Mouse (Mus musculus) midbrain, embryonic 15.5 days (tissue): ENCODE data around the gene Klhl42. TPM values are rescaled to one million over a fixed set of nuclear protein-coding genes. Genes with fewer than 3 reads are reported as not detected.

Experiments used
- ATAC-seq: fragments of 200-750 bp; cut with Nextera tagmentation; replicated peaks from 2 replicates; pipeline ENCODE4 v1.8.0; 2017; ENCODE audit warnings: moderate TSS enrichment
- H3K27ac ChIP-seq: fragments of 300-500 bp; sonication (generic); 2 replicates; pipeline ENCODE4 v1.5.1; 2015; ENCODE audit warnings: mild to moderate bottlenecking, inconsistent platforms
- H3K27me3 ChIP-seq: fragments of 300-500 bp; sonication (generic); replicated peaks from 2 replicates; pipeline ENCODE4 v1.6.1; 2015; ENCODE audit warnings: inconsistent platforms
- H3K36me3 ChIP-seq: fragments of 300-500 bp; sonication (generic); replicated peaks from 2 replicates; pipeline ENCODE4 v1.6.1; 2015; ENCODE audit warnings: inconsistent platforms
- H3K4me1 ChIP-seq: fragments of 300-500 bp; sonication (generic); 2 replicates; pipeline ENCODE4 v1.6.1; 2015; ENCODE audit warnings: inconsistent platforms
- H3K4me2 ChIP-seq: fragments of 300-500 bp; sonication (generic); 2 replicates; pipeline ENCODE4 v1.6.1; 2015; ENCODE audit warnings: inconsistent platforms, mild to moderate bottlenecking, moderate library complexity
- H3K4me3 ChIP-seq: fragments of 300-500 bp; sonication (generic); 2 replicates; pipeline ENCODE4 v1.5.1; 2015; ENCODE audit warnings: mild to moderate bottlenecking, inconsistent platforms
- H3K9ac ChIP-seq: fragments of 300-500 bp; sonication (generic); 2 replicates; pipeline ENCODE4 v1.6.1; 2015; ENCODE audit warnings: mild to moderate bottlenecking, inconsistent platforms
- H3K9me3 ChIP-seq: fragments of 300-500 bp; sonication (generic); 2 replicates; pipeline ENCODE4 v1.6.1; 2016; ENCODE audit warnings: inconsistent platforms
- WGBS: fragments of 180-500 bp; shearing (Covaris S2); methylation state at CpG from one replicate; pipeline ENCODE4 v1.1.7; 2015; ENCODE audit warnings: mixed read lengths; 5-methylcytosine and 5-hydroxymethylcytosine counted together
- polyA plus RNA-seq: library from polyadenylated mRNA; unstranded; fragments of >200 nt; fragmentation: Nextera tagmentation; extraction: Ambion mirVana; gene quantifications from 2 replicates; pipeline ENCODE4 v1.2.1, GENCODE M21; 2015

The Klhl42 gene
- polyA plus RNA-seq, 1 experiment from 2014 or later = 7.5 TPM

- Histone ChIP-seq H3K27ac (no peak overlapping the region), H3K4me1 (no peaks in the 10 kb centered on the region), H3K27me3 (no peaks in the 10 kb centered on the region), H3K9me3 (no peaks in the 10 kb centered on the region), H3K4me3 (no peak overlapping the region), H3K9ac (no peak overlapping the region), H3K36me3 (no peaks in the 10 kb centered on the region), H3K4me2 (no peak overlapping the region)
- ATAC-seq = no peak
- WGBS = 88% methylated on average over 3 of the region's 3 CpGs
These were observed 27.0 kb downstream of the Klhl42 start for GRCm38 (mm10) chr6:147118190-147118589.

- H3K36me3 ChIP-seq = no peaks in the 10 kb centered on the region
- H3K27ac ChIP-seq = no peak overlapping the region
- ATAC-seq = no peak
- H3K27me3 ChIP-seq = no peaks in the 10 kb centered on the region
- no peaks in the 10 kb centered on the region for H3K9me3 ChIP-seq
- H3K4me3 ChIP-seq = no peak overlapping the region
- no peaks in the 10 kb centered on the region for H3K4me1 ChIP-seq
- 57% methylated on average over 6 of the region's 6 CpGs for WGBS
- H3K4me2 ChIP-seq = no peak overlapping the region
- H3K9ac ChIP-seq = no peak overlapping the region
These were observed 30.1 kb downstream of the Klhl42 start for GRCm38 (mm10) chr6:147121320-147121719.

GRCm38 (mm10) chr6:147127239-147127638 is 36.1 kb downstream of the Klhl42 start:
- Histone ChIP-seq H3K9me3 (0 out of 2 replicates have a peak, but pooled peaks cover 3% of the 10 kb centered on the region), H3K4me3 (no peak overlapping the region), H3K9ac (no peak overlapping the region), H3K36me3 (no peaks in the 10 kb centered on the region), H3K4me1 (no peaks in the 10 kb centered on the region), H3K27ac (no peak overlapping the region), H3K4me2 (no peak overlapping the region), H3K27me3 (no peaks in the 10 kb centered on the region)
- 88% methylated on average over 10 of the region's 10 CpGs for WGBS
- ATAC-seq = no peak

- Histone ChIP-seq H3K4me2 (no peak overlapping the region), H3K27me3 (no peaks in the 10 kb centered on the region), H3K27ac (no peak overlapping the region), H3K9me3 (no peaks in the 10 kb centered on the region), H3K4me1 (no peaks in the 10 kb centered on the region), H3K9ac (no peak overlapping the region), H3K36me3 (no peaks in the 10 kb centered on the region), H3K4me3 (no peak overlapping the region)
- no peak for ATAC-seq
- 85% methylated on average over 3 of the region's 3 CpGs for WGBS
These were observed 47.1 kb downstream of the Klhl42 start for GRCm38 (mm10) chr6:147138260-147138659.

GRCm38 (mm10) chr6:147140600-147141154 is 49.5 kb downstream of the Klhl42 start:
- no peak overlapping the region for H3K27ac ChIP-seq
- no peak for ATAC-seq
- H3K36me3 ChIP-seq = no peaks in the 10 kb centered on the region
- no peak overlapping the region for H3K4me2 ChIP-seq
- 94% methylated on average over 7 of the region's 7 CpGs for WGBS
- H3K9ac ChIP-seq = no peak overlapping the region
- H3K9me3 ChIP-seq = no peaks in the 10 kb centered on the region
- H3K27me3 ChIP-seq = no peaks in the 10 kb centered on the region
- H3K4me3 ChIP-seq = no peak overlapping the region
- H3K4me1 ChIP-seq = no peaks in the 10 kb centered on the region

GRCm38 (mm10) chr6:147144664-147145063 is 53.5 kb downstream of the Klhl42 start:
- no peak overlapping the region for H3K4me3 ChIP-seq
- H3K9ac ChIP-seq = no peak overlapping the region
- no peak overlapping the region for H3K27ac ChIP-seq
- H3K36me3 ChIP-seq = no peaks in the 10 kb centered on the region
- H3K27me3 ChIP-seq = no peaks in the 10 kb centered on the region
- H3K4me2 ChIP-seq = no peak overlapping the region
- no peaks in the 10 kb centered on the region for H3K9me3 ChIP-seq
- WGBS = 95% methylated on average over 5 of the region's 5 CpGs
- H3K4me1 ChIP-seq = no peaks in the 10 kb centered on the region
- no peak for ATAC-seq

- no peaks in the 10 kb centered on the region for H3K36me3 ChIP-seq
- no peaks in the 10 kb centered on the region for H3K4me1 ChIP-seq
- H3K9me3 ChIP-seq = no peaks in the 10 kb centered on the region
- H3K27me3 ChIP-seq = no peaks in the 10 kb centered on the region
- H3K27ac ChIP-seq = no peak overlapping the region
- no peak overlapping the region for H3K4me3 ChIP-seq
- 11% methylated on average over 2 of the region's 2 CpGs for WGBS
- peak; percentile 90 for ATAC-seq
- H3K9ac ChIP-seq = no peak overlapping the region
- no peak overlapping the region for H3K4me2 ChIP-seq
These were observed 54.1 kb downstream of the Klhl42 start for GRCm38 (mm10) chr6:147145277-147145676.

GRCm38 (mm10) chr6:147145753-147146152 is 54.6 kb downstream of the Klhl42 start:
- no peaks in the 10 kb centered on the region for H3K4me1 ChIP-seq
- WGBS = 69% methylated on average over 10 of the region's 10 CpGs
- no peak overlapping the region for H3K4me2 ChIP-seq
- H3K9ac ChIP-seq = no peak overlapping the region
- ATAC-seq = no peak
- no peaks in the 10 kb centered on the region for H3K27me3 ChIP-seq
- no peak overlapping the region for H3K4me3 ChIP-seq
- H3K27ac ChIP-seq = no peak overlapping the region
- no peaks in the 10 kb centered on the region for H3K36me3 ChIP-seq
- H3K9me3 ChIP-seq = no peaks in the 10 kb centered on the region

- Histone ChIP-seq H3K9ac (no peak overlapping the region), H3K27me3 (no peaks in the 10 kb centered on the region), H3K4me1 (no peaks in the 10 kb centered on the region), H3K36me3 (no peaks in the 10 kb centered on the region), H3K4me3 (no peak overlapping the region), H3K4me2 (no peak overlapping the region), H3K27ac (no peak overlapping the region), H3K9me3 (no peaks in the 10 kb centered on the region)
- WGBS = 81% methylated on average over 6 of the region's 6 CpGs
- no peak for ATAC-seq
These were observed 59.9 kb downstream of the Klhl42 start for GRCm38 (mm10) chr6:147151069-147151468.

GRCm38 (mm10) chr6:147151839-147152238 is 60.7 kb downstream of the Klhl42 start:
- Histone ChIP-seq H3K9ac (no peak overlapping the region), H3K4me2 (no peak overlapping the region), H3K27ac (no peak overlapping the region), H3K4me1 (no peaks in the 10 kb centered on the region), H3K4me3 (no peak overlapping the region), H3K9me3 (no peaks in the 10 kb centered on the region), H3K27me3 (no peaks in the 10 kb centered on the region), H3K36me3 (no peaks in the 10 kb centered on the region)
- ATAC-seq = no peak

- ATAC-seq = no peak
- Histone ChIP-seq H3K9me3 (no peaks in the 10 kb centered on the region), H3K4me3 (no peak overlapping the region), H3K36me3 (no peaks in the 10 kb centered on the region), H3K9ac (no peak overlapping the region), H3K27ac (no peak overlapping the region), H3K4me1 (no peaks in the 10 kb centered on the region), H3K27me3 (no peaks in the 10 kb centered on the region), H3K4me2 (no peak overlapping the region)
- WGBS = 78% methylated on average over 7 of the region's 7 CpGs
These were observed 63.9 kb downstream of the Klhl42 start for GRCm38 (mm10) chr6:147155085-147155484.

GRCm38 (mm10) chr6:147161818-147162584 is 70.8 kb downstream of the Klhl42 start:
- 65% methylated on average over 5 of the region's 5 CpGs for WGBS
- Histone ChIP-seq H3K27ac (no peak overlapping the region), H3K36me3 (no peaks in the 10 kb centered on the region), H3K27me3 (no peaks in the 10 kb centered on the region), H3K4me2 (no peak overlapping the region), H3K4me3 (no peak overlapping the region), H3K9me3 (no peaks in the 10 kb centered on the region), H3K4me1 (no peaks in the 10 kb centered on the region), H3K9ac (no peak overlapping the region)
- no peak for ATAC-seq
